Mouse (Mus musculus) gastrocnemius, postnatal 10 days (tissue): Measurements from ENCODE around the gene Crybg2. TPM values are rescaled to one million over a fixed set of nuclear protein-coding genes. Genes with fewer than 3 reads are reported as not detected.

ENCODE experiments used
- DNase-seq: peaks from one replicate; pipeline ENCODE4 v3.0.0; 2021; ENCODE audit warnings: mixed read lengths
- total RNA-seq, 2 experiments: library from RNA; stranded (reverse); gene quantifications; 2 replicates each; pipeline ENCODE4 v1.2.3; 2021

The Crybg2 gene
- total RNA-seq, 2 experiments from 2014 or later: not detected

- no peak for DNase-seq
Observed at GRCm38 (mm10) chr4:134058166-134058715, 2.4 kb upstream of the Crybg2 start.

- no peak for DNase-seq
Observed at GRCm38 (mm10) chr4:134058908-134059307, 1.7 kb upstream of the Crybg2 start.

DNA sequence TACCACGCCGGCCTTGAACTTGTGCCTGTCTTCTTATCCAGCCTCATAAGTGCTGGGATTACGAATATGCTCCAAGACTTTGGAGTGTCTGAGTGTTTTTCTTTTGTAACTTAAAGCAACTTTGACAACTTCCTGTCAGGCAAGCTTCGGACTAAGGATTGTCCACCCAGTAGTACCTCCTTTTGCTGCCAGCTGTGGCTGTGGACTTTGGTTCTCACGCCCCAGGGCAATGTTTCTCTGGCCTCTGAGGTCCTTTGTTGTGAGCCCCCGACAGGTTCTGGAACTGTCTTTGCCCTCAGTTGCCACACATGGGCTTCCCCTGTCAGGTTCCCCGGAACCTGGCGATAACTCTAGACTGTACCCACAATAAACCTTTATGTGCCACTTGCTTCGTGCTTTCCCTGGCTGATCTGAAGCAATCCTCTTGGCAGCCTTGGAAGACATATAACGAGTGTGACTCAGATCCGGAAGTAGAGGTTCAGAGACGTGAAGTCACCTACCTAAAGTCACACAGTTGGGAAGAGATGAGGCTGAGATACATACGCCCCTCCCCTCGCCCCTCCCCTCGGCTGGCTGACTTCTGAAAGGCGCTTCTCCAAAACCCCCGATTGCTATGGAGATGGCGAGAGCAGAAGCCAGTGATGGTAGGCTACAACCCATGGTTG, 683 bp downstream of the Crybg2 start:
- DNase-seq: no peak

DNA sequence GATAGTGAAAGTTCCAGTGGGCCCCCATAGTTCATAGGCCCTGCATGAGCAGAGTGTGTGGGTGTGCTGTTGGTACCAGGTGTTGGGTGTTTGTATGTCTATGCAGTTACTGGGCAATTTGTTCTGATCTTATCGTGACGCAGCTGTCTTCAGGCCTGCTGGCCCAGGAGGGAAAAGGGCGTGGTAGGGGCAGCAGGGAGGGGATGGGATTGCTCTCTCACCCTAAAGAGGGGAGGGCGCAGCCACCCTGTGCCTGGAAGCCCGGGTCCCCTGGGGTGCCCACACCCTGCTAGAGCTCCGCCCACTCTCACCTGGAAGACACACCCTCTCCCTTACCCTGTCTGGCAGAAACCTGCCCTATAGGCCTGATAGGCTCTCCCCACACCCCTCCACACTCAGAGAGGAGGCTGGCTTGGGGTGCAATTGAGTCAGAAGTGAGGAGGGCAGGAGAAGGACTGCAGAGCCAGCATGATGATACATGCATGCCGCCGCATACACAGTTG, 1.4 kb downstream of the Crybg2 start:
- no peak for DNase-seq

DNA sequence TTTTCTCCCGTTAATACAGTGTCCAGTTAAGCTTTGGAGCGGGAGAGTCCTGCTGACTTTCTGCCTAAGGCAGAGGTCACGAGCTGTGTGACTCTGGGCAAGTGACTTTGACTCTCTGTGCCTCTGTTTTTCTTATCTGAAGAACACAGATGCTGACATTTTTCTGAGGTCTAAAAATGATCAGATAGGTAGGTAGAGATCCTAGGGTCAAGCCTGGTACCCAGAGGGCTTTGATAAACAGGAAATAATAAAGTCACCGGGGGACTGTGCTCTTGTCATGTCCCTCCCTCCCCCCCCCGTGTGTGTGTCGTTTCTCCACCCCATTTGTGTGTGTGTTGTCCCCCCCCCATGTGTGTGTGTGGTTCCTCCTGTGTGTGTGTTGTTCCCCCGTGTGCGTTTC, 1.9 kb downstream of the Crybg2 start:
- no peak for DNase-seq

DNA sequence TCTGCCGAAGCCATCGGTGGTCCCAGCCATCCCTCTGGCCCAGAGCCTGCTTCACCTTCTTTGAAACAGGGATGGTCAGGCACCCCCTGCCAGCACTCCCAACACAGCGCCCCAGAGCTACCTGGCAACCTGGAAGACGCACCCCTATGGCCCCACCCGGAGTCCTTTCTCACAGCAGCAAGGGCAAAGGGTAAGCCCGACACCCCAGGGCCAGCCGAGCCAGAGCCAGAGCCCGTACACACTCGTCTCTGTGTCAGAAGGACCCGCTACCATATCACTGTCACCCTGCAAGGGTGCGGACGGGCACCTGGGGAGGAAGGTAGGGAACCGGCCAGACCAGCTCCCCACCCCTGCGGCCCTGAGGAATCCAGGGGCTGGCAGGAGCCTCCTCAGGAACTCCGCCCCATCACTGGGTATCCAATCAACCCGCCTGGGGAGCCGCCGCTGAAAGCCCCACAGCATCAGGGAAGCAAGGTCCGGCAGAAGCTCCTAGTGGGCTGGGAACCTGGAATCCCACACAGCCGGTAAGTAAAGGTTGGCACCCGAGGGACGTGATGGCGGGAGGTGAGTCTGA, 4.9 kb downstream of the Crybg2 start:
- no peak for DNase-seq

- DNase-seq: no peak
Observed at GRCm38 (mm10) chr4:134067383-134067782, 6.8 kb downstream of the Crybg2 start.

DNA sequence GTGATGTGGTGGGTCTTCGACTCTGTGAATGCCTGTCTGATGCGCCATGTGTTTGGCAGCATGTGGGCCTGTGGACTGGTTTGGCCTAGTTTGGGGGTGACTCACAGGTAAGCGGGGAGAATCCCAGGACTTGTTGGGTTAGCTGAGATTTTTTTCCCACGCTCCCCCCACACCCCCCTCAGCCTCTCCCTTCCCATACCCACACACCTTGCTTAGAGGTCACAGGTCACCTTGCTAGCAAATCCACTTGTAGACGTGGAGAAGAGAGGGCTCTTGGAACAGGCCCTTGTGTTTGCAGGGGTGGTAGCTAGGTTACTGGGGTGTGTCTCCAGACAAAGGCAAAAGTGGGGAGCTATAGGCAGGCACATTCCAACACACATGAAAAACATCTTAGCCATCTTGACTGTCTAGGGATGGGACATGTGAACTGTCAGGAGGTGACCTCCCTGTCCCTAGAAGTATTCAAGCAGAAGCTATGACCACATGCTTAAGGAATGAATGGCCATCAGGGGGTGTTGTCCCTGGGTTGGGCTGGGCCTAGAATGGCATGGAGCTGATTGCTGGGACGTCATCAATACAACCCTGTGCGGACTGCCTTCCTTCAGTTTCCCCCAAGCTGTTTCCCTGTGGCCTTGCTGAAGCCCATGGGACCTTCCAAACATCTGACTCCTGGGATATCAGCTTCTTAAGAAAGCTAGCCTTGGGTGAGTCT, 7.4 kb downstream of the Crybg2 start:
- no peak for DNase-seq

GRCm38 (mm10) chr4:134068793-134069580, 8.4 kb downstream of the Crybg2 start:
- no peak for DNase-seq

DNA sequence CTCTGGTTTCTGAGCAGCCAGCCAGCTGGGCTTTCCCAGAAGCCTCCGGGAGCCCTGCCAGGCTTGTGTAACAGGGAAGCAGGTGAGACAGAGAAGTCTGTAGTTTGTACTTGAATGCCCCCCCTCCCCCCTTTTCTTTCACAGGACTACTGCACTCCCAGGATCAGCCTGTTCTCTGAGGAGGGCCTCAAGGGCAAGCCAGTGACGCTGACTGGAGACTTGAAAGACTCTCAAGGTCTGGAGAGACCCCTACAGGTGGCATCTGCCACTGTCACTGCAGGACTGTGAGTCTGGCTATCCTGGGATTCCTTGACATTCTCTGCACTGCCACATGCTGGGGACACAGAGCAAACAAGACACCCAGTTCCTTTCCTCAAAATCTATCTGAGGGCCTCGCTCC, 18.1 kb downstream of the Crybg2 start:
- no peak for DNase-seq

DNA sequence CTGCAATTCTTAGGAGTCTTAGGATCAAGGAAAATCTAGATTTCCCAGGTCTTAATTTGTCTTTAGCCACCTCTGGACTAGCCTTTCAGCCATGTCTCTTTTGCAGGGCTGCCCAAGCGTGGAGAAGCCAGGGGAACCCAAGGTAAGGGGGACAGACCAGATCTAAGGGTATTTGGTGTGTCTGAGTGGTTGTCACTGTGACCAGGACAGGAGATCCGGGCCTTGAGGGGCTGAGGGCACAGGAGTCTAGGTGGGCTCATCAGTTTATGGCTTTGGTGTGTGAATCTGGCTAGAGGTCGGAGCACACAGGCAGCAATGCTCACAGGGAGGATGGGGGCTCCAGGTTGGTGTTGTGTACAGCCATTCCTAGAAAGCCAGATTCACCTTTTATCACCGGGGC, 20.1 kb downstream of the Crybg2 start:
- DNase-seq: no peak

DNA sequence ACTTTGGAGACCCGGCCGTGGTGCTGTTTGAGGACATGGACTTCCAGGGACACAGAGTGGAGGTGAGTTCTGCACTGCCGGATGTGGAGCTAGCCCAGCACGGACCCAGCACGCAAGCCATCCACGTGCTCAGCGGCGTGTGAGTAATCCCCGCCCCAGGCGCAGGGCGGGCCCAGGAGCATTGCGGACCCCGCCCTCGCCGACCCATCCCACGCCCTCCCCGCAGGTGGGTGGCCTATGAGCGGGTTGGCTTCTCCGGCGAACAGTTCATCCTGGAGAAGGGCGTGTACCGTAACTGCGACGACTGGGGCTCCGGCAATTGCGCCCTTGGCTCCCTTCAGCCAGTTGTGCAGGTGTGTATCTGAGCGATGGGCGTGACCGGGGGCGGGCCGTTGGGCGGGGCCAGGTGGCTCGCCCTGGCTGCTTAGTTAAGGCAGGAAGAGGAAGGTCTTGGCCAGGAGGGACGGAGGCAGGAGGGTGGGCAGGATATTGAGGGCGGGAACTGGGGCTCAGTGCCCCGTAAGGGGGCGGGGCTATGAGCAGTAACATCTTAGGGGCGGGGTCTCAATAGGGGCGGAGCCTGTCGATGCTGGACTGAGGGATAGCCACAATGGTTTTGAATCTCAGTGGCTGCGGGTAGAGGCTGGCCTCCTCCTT, 21.2 kb downstream of the Crybg2 start:
- no peak for DNase-seq

DNA sequence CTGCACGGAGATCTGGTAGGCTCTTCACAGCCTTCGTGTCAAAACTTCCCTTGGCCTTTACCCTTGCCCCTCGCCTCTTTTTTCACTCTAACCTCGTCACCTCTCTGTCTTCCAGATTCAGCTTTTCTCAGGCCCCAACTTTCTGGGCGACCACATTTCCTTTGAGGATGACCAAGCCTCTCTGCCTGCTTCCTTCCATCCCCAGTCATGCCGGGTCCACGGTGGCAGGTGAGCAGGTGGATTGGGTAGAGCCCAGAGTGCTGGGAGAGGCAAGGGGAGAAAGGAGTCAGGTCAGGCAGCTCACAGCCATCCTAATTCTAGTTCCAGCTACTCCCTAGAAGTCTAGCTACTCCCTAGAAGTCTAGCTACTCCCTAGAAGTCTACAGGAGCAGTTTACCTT, 21.8 kb downstream of the Crybg2 start:
- no peak for DNase-seq

- DNase-seq: no peak
Observed at GRCm38 (mm10) chr4:134084999-134085398, 24.4 kb downstream of the Crybg2 start.

- no peak for DNase-seq
Observed at GRCm38 (mm10) chr4:134087412-134087811, 26.8 kb downstream of the Crybg2 start.

GRCm38 (mm10) chr4:134089029-134089428, 28.4 kb downstream of the Crybg2 start:
- DNase-seq: no peak

DNA sequence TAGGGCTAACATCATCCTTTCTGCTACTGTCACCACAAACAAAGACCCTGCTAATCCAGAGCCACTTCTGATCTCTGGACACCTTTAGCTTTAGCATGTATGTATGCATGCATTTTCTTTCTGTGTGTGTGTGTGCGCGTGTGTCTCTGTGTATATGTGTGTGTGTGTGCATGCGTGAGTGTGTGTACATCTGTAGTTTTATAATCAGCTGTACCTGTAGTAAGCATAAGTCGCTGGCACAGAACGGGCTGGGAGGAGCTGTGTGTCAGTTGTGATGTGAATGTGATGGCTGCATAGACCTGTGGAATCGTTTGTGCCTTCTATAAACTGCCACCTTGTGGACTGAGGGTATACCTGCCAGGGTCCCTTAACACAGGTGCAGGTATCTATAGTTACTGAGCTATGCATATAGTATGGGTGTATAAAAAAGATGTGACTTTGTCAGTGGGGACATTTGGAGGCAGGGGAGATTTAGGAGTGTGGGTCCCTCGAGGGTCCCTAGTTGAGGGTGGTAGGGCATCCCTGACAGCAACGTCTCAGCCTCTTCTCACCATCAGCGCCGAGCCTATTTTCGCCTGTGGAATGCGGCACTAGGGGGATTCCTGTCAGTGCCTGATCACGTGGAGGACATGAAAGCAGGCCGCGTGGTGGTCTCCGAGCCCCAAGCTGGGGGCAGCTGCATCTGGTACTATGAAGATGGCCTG, 30.1 kb downstream of the Crybg2 start:
- no peak for DNase-seq

DNA sequence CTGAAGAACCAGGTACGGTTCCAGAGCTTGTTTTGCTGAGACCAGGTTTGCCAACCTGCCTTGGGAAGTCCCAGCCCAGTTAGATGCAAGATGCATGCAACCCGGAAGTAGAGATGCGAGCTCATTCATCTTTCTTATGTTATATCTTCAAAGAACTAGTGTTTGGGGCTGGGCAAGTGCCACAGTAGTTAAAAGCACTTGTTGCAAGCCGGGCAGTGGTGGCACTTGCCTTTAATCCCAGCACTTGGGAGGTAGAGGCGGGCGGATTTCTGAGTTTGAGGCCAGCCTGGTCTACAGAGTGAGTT, 30.6 kb downstream of the Crybg2 start:
- DNase-seq: no peak

DNA sequence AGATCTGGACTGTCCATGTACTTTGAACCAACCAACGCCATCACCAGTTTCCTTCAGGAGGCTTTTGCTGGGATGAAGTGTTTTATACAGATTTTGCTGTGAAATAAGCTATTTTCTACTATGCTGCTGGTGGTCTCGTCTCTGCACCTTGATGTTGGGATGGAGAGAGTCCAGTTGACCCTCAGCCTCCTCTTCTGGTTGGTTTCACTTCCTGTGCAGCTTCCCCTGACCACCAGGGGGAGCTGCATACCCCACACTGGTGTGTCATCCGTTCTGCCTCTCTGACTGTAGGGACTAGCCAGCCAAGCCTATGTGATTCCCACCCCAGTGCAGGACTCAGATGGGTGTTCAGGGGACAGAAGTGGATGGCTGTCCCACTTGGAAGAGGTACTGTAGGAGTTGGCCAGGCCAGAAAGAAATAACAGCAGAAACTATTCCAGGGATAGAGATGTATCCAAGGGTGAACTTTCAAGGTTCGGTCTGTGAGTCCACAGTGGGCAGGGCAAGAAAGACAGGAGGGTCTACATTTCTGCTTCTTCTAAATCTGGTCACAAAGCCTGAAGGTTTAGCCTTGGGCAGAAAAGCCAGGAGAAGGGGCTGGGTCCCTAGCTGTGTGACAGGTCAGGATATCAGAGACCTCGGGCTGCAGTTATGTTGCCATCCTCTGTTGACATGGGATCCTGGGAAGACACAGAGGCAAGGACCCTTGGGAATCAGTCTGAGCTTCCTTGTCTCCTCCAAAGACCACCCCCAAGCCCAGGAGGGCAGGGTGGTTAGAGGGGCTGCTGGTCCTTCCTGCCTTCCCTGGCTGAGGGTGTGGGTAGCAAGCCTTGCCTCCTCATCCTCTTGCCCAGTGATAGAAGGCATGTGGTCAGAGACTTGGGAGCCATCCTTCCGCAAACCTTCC, 32.0 kb downstream of the Crybg2 start:
- DNase-seq: peak; percentile 65

DNA sequence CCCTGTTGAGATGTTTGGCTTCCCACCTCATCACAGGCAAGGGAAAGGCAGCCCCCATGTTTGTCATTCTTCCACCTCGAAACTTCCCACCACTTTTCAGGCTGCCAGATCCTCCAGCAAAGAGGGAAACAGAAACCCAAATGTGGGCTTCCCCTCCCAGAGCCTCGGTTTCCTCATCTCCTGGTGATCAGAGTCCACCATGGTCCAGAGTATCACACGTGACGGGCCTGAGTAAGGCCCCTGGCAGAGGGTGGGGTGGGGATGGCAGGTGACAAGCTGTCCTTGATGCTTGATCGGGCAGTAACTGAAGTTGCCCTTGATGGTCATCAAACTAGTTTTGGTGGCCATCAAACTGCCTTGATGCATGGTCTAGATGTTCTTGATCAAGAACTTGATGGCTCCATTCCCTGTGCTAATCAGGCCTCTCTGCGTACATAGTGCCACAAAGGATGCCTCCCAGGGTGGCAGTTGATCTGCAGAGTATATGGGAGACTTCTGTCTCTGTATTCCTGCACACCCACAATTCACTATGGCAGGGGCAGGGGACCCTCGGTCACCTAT, 33.5 kb downstream of the Crybg2 start:
- DNase-seq: no peak
